Mouse (Mus musculus): Measurements from ENCODE around the gene Otol1.

Gene Otol1

GRCm38 (mm10) chr3:70007313-70007712, at the start of gene Otol1:
Otol1 (plus strand) TSS chr3:70007613.
- no peak for DNase-seq

DNA sequence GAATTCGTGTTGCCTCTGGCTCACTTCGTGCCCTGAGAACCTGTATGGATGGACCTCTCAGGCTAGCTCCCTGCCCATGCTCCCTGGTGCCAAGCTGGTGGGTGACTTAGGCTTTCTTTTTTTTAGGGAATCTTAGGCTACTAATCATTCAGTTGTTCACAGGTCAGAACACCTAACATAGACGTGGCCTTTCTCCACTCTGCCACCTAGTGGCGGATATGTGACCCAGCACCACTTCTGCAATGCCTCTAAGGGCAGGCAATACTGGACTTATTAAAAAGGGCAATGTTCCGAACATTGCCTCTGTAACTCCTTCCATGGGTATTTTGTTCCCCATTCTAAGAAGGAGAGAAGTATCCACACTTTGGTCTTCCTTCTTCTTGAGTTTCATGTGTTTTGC, 45.2 kb upstream of the Otol1 start:
- peak; percentile 7 for DNase-seq

- no peak for DNase-seq
Observed at GRCm38 (mm10) chr3:69971482-69972097, 35.8 kb upstream of the Otol1 start.

- DNase-seq: no peak
Observed at GRCm38 (mm10) chr3:69978092-69978491, 29.3 kb upstream of the Otol1 start.

- no peak for DNase-seq
Observed at GRCm38 (mm10) chr3:69993806-69994205, 13.6 kb upstream of the Otol1 start.

DNA sequence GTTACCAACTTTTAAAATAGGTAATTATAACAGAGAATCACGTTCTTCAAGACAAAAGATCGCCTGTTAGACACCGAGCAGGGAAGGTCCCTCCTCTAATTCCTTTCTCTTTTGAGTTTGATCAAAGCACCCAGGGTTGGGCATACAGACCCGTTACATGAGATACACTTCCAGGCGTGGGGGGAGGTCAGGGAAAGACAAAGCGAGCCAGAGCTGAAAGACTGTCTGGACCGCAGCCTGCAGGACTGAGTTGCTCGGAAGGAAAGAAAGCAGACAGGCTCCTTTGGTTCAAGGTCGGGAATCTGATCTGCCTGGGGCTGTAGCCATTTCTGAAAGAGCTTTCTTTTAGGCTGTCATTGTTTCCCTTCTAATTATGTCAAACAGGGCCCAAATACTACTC, 5.9 kb upstream of the Otol1 start:
- no peak for DNase-seq

DNA sequence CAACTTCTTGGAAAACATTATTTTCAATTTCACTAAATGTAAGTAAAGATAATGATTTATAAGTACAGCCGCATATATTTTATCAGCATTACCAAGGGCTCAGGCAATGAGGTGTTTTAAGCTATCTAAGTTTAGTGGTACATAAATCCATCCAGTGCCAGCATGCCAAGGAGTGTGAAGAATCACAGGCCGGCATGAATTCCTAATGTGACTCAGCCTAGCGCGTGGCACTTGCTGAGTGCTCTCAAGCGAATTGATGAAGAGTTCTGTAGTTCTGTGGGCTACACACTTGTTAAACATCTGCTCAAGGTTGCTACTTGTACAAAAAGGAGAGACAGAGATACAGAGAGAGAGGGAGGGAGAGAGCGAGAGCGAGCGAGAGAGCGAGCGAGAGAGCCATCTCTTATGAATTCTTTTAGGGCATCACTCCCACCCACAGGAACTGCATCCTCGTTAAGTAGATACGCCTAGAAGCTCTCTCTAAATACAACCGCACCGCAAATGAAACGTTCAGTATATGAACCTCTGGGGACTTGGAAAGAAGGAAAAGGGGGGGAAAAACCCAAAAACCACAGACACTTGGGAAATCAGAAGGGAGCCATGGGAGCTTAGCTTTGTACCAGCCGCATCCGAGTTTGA, 4.2 kb upstream of the Otol1 start:
- no peak for DNase-seq

DNA sequence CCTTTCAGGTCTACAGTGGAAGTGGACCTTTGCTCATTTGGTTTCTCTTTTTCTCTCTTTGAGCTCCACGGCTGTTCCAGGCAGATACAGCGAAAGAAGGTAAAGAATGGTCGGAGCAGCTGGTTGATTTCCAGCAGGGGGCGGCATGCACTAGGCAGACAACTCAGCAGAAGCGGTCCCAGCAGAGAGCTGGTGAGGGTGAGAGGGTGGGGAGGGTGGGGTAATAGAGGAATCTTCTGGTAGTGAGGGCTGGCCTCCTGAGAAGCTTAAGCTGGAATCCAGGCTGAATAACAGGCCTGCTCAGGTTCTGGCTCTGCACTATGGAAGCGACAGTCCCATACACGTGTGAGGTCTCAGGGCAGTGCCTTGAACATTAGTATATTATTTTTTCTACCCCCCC, 3.5 kb upstream of the Otol1 start:
- DNase-seq: no peak

DNA sequence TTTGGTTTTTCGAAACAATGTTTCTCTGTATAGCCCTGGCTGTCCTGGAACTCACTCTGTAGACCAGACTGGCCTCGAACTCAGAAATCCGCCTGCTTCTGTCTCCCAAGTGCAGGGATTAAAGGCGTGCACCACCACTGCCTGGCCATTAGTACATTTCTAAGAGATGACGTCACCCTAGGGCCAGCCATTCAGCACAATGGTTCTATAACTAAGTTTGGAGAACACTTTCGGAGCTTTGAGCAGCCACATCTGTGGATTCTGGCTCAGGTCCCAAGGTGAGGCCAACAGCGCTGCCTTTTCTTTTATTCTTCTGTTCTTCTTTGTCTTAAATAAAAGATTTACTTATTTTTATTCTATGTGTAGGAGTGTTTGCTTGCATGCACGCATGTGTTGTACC, 3.0 kb upstream of the Otol1 start:
- DNase-seq: no peak

DNA sequence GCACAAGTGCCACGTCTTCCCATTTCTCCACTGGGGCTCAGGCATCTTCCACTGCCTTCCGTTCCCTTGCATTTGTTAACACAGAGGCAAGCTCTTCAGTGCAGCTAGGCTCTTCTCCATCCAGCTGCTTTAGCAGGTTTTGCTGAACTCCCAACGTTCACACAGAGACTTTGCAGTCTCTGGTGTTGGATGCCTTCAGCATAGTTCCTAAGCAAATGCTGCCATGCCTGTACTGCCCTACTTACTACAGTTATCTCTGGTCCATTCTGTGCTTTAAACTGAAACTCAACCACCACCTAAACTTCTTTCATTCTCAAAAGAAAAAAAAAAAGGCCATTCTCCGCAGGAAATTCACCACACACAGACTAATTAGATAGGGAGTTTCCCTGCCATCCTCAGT, 5.2 kb downstream of the Otol1 start:
- DNase-seq: no peak

- no peak for DNase-seq
Observed at GRCm38 (mm10) chr3:70026605-70027004, 19.2 kb downstream of the Otol1 start.

DNA sequence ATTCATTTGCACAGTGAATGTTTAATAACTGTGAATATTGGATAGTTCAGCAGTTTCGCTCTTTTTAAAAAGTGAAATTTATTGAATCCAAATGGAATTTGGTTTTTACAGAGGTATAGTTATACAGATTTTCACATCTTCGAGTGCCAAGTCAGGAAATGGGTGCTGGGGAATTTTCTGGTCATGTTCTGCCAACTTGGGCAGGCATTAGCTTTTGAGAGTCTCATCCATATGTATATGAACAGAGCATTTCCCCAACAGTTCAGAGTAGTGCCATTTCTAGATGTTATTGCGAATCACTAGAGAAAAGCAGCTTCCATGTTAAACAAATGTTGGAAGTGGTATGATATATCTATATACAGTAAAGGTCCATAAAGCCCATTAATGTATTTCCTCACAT, 21.8 kb downstream of the Otol1 start:
- no peak for DNase-seq

- peak; percentile 4 for DNase-seq
Observed at GRCm38 (mm10) chr3:70035593-70035992, 28.2 kb downstream of the Otol1 start.
